ENCODE assay signal across 23 mouse cellular contexts in the genomic region with DNA sequence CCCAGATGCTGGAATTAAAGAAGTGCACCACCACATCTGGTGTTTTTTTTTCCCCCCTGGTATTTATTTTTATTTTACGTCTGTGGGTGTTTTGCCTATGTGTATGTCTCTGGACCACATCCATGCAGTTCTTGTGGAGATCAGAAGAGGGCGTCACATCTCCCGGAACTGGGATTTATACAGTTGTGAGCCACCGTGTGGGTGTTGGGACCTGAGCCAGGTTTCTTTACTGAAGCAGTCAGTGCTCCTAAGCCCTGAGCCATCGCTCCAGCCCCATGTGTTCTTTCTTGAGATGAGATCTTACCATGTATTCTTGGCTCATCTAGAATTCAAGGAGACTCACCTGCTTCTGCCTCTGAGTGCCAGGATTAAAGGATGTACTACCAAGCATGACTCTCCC. TPM values are rescaled to one million over a fixed set of nuclear protein-coding genes. Genes with fewer than 3 reads are reported as not detected.
DNase-seq lines count a peak whose midpoint lies in the region; ATAC-seq and TF ChIP-seq lines count a peak whose summit lies in the region.
"Had no signal": no experiment of that assay in that cellular context is flagged by ENCODE, and none has a peak within 500 bp of the region (broad histone marks: within the 10 kb centered on the region; RNA-seq: fewer than 3 reads in every experiment).

No protein-coding gene starts in this region.

- DNase-seq in frontal cortex, postnatal 36 days (ENCODE audit: low spot score in 2 of 2) = no peak
- no peak for DNase-seq in layer of hippocampus, adult 2 months (ENCODE audit: low spot score in 2 of 2)
- no peak for DNase-seq in layer of hippocampus, postnatal 14 days (ENCODE audit: low spot score in 2 of 2)
- peak; percentile 20 for DNase-seq in NIH3T3 (ENCODE audit: low read depth)
- DNase-seq in right cerebral cortex, postnatal 4 days = no peak
- DNase-seq in cerebellum, adult 9-11 months = no peak
- DNase-seq: adrenal gland, postnatal 10 days; cerebellum, adult 11 months; forebrain, postnatal 0 days; gastrocnemius, postnatal 25 days; heart, adult 18-20 months; kidney, adult 8-10 months; kidney, postnatal 4 days; liver, postnatal 0 days; lung, postnatal 36 days had no signal

- ATAC-seq in frontal cortex, adult (ENCODE audit: low TSS enrichment) = peak; percentile 38
- ATAC-seq: forebrain, postnatal 0 days; liver, embryonic 12.5 days; liver, postnatal 0 days had no signal

- no peak overlapping the region for H3K27ac ChIP-seq in layer of hippocampus, adult 2 months
- H3K27ac ChIP-seq: embryonic facial prominence, embryonic 13.5 days; forebrain, embryonic 12.5 days; hindbrain, embryonic 15.5 days; kidney, postnatal 0 days; liver, embryonic 12.5 days; neural tube, embryonic 13.5 days had no signal

- peak; percentile 54 for TF ChIP-seq CTCF in layer of hippocampus, adult 2 months (conservative IDR thresholded peaks at IDR 0.05)

- H3K4me3 ChIP-seq in layer of hippocampus, adult 2 months = no peak overlapping the region
- H3K4me3 ChIP-seq: embryonic facial prominence, embryonic 13.5 days; forebrain, embryonic 12.5 days; heart, embryonic 12.5 days; hindbrain, embryonic 15.5 days; liver, embryonic 12.5 days; neural tube, embryonic 13.5 days had no signal

RNA-seq across cellular contexts. Expression of a gene that starts 6.2 kb away (rescaled TPM):
- total RNA-seq in layer of hippocampus, adult 2 months (2021) = 10 to 100 TPM; 20.2 to 21.1 TPM
- total RNA-seq in layer of hippocampus, postnatal 14 days (2021) = 10 to 100 TPM; 26.5 to 26.9 TPM

RNA-seq across cellular contexts. Expression of a gene that starts 8.9 kb away (rescaled TPM):
- total RNA-seq in layer of hippocampus, adult 2 months (2021) = 10 to 100 TPM; 46.2 to 57.9 TPM
- total RNA-seq in layer of hippocampus, postnatal 14 days (2021) = 10 to 100 TPM; 43.3 to 53.8 TPM

RNA-seq across cellular contexts. Expression of a gene that starts 12.9 kb away (rescaled TPM):
- 10 to 100 TPM; 13.8 to 13.9 TPM for total RNA-seq in layer of hippocampus, adult 2 months (2021)
- total RNA-seq in layer of hippocampus, postnatal 14 days (2021) = 10 to 100 TPM; 23.9 to 24.1 TPM
